Mouse (Mus musculus) forebrain, embryonic 11.5 days (tissue): ENCODE measurements at regions not wholly inside any gene's neighbourhood (a gene's known extent, or its start where the extent isn't known, plus 50 kb on each side); places are given as distances from the start of the nearest gene placed in this dataset.

Experiments used
- ATAC-seq: fragments of 200-750 bp; cut with Nextera tagmentation; replicated peaks from 2 replicates; pipeline ENCODE4 v1.8.0; 2017; ENCODE audit warnings: moderate TSS enrichment; ENCODE audit not compliant: low FRiP score
- DNase-seq: peaks from one replicate; pipeline ENCODE4 v3.0.0-alpha.2; 2017; ENCODE audit warnings: low spot score
- H3K27ac ChIP-seq: fragments of 300-500 bp; sonication (generic); 2 replicates; pipeline ENCODE4 v1.5.1; 2014; ENCODE audit warnings: low read depth, low read length
- H3K27me3 ChIP-seq: fragments of 300-500 bp; sonication (generic); 2 replicates; pipeline ENCODE4 v1.6.1; 2014; ENCODE audit warnings: mild to moderate bottlenecking, low read length, mixed read lengths; ENCODE audit not compliant: control insufficient read depth, insufficient read depth
- H3K36me3 ChIP-seq: fragments of 300-500 bp; sonication (generic); 2 replicates; pipeline ENCODE4 v1.6.1; 2014; ENCODE audit warnings: mild to moderate bottlenecking, low read length, moderate library complexity, mixed read lengths; ENCODE audit not compliant: control insufficient read depth, insufficient read depth
- H3K4me1 ChIP-seq: fragments of 300-500 bp; sonication (generic); replicated peaks from 2 replicates; pipeline ENCODE4 v1.6.1; 2014; ENCODE audit warnings: low read length, mixed read lengths; ENCODE audit not compliant: control insufficient read depth, insufficient read depth
- H3K4me2 ChIP-seq: fragments of 300-500 bp; sonication (generic); 2 replicates; pipeline ENCODE4 v1.6.1; 2014; ENCODE audit warnings: low read depth, mild to moderate bottlenecking, low read length, moderate library complexity, mixed read lengths; ENCODE audit not compliant: severe bottlenecking
- H3K4me3 ChIP-seq: fragments of 300-500 bp; sonication (generic); 2 replicates; pipeline ENCODE4 v1.5.1; 2014; ENCODE audit warnings: low read depth, low read length
- H3K9ac ChIP-seq: fragments of 300-500 bp; sonication (generic); 2 replicates; pipeline ENCODE4 v1.6.1; 2014; ENCODE audit warnings: low read length
- H3K9me3 ChIP-seq: fragments of 300-500 bp; sonication (generic); 2 replicates; pipeline ENCODE4 v1.6.1; 2016; ENCODE audit warnings: low read length, mixed read lengths; ENCODE audit not compliant: control insufficient read depth
- WGBS: fragments of 180-500 bp; shearing (Covaris S2); extraction: QIAGEN DNeasy Blood & Tissue Kit; methylation state at CpG from one replicate; pipeline ENCODE4 v1.1.7; 2014; 5-methylcytosine and 5-hydroxymethylcytosine counted together

DNA sequence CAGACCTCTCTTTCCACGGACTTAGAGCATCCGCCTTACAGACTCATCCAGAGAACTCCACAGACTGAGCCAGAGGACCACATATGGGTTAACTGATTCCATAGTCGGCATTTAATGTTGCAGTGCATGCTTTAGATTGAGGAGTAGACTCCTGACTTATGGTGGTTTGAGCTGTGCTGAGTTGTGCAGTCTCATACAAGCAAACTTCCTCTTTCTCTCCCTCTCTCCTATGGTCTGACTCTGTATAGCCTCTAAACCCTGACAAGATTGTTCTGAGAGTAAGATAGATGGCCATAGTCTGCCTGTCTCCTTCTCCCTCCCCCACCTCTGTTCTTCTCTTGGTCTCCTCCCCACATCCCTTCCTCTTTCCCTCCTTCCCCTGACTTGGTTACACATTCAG is 616.0 kb downstream of the Ryr2 start:
- no peaks in the 10 kb centered on the region for H3K27me3 ChIP-seq
- H3K4me3 ChIP-seq = no peak overlapping the region
- H3K9ac ChIP-seq = no peak overlapping the region
- DNase-seq (no peak), ATAC-seq (no peak)
- H3K4me1 ChIP-seq = no peaks in the 10 kb centered on the region
- no peak overlapping the region for H3K27ac ChIP-seq
- H3K36me3 ChIP-seq = no peaks in the 10 kb centered on the region
- H3K4me2 ChIP-seq = no peak overlapping the region
- 92% methylated on average over 3 of the region's 3 CpGs for WGBS
- H3K9me3 ChIP-seq = no peaks in the 10 kb centered on the region

DNA sequence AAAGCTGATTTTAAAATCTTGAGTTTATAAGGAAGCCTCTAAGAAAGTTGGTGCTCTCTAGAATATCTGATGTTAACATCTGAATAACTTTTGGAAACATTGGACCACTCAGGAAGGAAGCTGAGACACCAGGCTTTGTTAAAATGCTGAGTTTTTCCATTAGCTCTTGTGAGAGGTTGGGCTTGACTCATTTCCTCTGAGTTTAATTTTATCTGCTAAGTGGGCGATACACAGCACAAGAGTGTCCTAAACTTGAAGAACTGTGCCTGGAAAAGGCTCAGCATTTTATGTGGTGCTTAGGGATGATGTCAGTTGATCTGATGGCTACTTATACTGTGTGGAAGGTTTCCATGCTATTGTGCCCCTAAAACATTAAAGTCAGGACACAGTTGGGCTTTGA is 623.6 kb downstream of the Ryr2 start:
- no peaks in the 10 kb centered on the region for H3K36me3 ChIP-seq
- no peaks in the 10 kb centered on the region for H3K9me3 ChIP-seq
- no peak overlapping the region for H3K4me3 ChIP-seq
- H3K27ac ChIP-seq = no peak overlapping the region
- no peak for ATAC-seq
- H3K27me3 ChIP-seq = no peaks in the 10 kb centered on the region
- WGBS = 71% methylated on average over 1 of the region's 1 CpGs
- DNase-seq = no peak
- H3K9ac ChIP-seq = no peak overlapping the region
- no peak overlapping the region for H3K4me2 ChIP-seq
- H3K4me1 ChIP-seq = no peaks in the 10 kb centered on the region

DNA sequence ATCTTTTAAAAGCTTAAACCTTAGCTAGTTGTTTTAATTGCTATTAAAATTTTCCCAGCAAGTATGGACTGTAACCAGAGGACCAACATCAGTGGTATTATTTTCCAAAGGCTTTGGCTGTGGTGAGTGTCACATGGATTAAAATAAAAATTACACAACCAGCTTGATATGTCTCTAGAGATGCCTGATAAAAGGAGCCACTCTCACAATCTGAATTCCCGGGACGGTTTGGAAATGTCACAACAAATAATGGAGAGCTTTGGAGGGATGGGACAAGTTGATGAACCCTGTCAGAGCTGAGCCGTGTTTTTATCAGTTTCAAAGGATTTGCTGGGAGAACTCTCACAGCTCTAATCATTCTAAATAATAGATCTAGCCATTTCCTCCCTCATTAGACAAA is 624.0 kb downstream of the Ryr2 start:
- Histone ChIP-seq H3K9me3 (no peaks in the 10 kb centered on the region), H3K4me1 (no peaks in the 10 kb centered on the region), H3K4me2 (no peak overlapping the region), H3K27me3 (no peaks in the 10 kb centered on the region), H3K4me3 (no peak overlapping the region), H3K27ac (no peak overlapping the region), H3K9ac (no peak overlapping the region), H3K36me3 (no peaks in the 10 kb centered on the region)
- no peak for DNase-seq
- WGBS = 46% methylated on average over 3 of the region's 3 CpGs
- no peak for ATAC-seq

DNA sequence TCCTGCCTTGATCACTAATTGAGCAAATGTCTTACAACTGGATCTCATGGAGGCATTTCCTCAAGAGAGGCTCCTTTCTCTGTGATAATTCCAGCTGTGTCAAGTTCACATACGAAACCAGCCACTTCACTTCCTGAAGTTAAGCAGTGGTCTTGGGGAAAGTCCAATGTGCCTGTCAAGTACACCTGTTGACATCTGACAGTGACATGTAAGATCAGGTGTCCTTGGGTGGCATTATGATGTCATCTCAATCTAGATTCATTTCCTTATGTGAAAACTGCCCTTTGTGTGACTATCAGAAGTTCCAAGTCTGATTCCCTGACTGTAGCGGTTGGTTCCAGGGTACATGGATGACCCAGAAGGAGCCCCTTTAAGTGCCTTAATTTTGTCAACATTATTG is 646.5 kb downstream of the Ryr2 start:
- ATAC-seq (no peak), DNase-seq (no peak)
- Histone ChIP-seq H3K27ac (no peak overlapping the region), H3K36me3 (no peaks in the 10 kb centered on the region), H3K9me3 (no peaks in the 10 kb centered on the region), H3K27me3 (no peaks in the 10 kb centered on the region), H3K4me3 (no peak overlapping the region), H3K4me2 (no peak overlapping the region), H3K9ac (no peak overlapping the region), H3K4me1 (no peaks in the 10 kb centered on the region)
- WGBS = 96% methylated on average over 2 of the region's 2 CpGs

DNA sequence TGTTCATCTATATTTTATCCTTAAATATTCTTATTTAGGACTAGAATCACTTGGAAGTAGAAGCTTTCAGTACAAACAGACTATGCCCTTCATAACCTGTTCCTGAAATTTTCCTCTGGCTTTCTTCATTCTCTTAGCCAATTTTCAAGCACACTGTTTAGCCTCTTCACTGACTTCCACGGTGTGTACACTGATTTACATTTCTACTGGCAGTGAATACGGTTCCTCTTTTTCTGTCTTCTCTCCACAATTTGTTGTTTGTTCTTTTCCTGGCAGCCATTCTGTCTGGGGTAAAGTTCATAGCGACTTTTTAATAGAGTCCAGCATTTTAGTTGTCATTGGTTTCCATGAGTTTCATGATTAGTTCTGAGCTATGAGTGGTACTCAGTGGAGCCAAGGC is 651.6 kb downstream of the Ryr2 start:
- no peak overlapping the region for H3K27ac ChIP-seq
- no peak for DNase-seq
- H3K9me3 ChIP-seq = no peaks in the 10 kb centered on the region
- no peaks in the 10 kb centered on the region for H3K27me3 ChIP-seq
- 81% methylated on average over 3 of the region's 3 CpGs for WGBS
- no peak for ATAC-seq
- no peak overlapping the region for H3K4me2 ChIP-seq
- H3K36me3 ChIP-seq = no peaks in the 10 kb centered on the region
- H3K4me3 ChIP-seq = no peak overlapping the region
- H3K4me1 ChIP-seq = no peaks in the 10 kb centered on the region
- H3K9ac ChIP-seq = no peak overlapping the region

DNA sequence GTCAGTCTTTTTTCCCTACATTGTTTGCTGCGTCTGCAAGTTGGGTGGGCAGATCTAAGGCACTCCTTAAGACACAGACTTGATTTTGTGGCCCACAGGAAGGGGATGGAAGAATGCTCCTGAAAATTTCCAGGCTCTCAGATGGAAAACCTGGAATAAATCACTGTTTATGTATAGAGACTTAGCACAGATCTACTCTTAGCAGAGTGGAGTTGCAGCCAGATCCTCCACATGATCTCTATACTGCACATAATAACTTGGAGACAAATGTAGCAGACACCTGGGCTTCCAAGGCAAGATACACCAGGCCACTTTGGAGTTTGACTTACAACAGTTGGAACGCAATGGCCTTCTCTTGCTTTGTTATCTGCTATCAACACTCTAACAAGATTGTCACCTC is 654.3 kb downstream of the Ryr2 start:
- no peaks in the 10 kb centered on the region for H3K9me3 ChIP-seq
- 75% methylated on average over 2 of the region's 2 CpGs for WGBS
- ATAC-seq = no peak

DNA sequence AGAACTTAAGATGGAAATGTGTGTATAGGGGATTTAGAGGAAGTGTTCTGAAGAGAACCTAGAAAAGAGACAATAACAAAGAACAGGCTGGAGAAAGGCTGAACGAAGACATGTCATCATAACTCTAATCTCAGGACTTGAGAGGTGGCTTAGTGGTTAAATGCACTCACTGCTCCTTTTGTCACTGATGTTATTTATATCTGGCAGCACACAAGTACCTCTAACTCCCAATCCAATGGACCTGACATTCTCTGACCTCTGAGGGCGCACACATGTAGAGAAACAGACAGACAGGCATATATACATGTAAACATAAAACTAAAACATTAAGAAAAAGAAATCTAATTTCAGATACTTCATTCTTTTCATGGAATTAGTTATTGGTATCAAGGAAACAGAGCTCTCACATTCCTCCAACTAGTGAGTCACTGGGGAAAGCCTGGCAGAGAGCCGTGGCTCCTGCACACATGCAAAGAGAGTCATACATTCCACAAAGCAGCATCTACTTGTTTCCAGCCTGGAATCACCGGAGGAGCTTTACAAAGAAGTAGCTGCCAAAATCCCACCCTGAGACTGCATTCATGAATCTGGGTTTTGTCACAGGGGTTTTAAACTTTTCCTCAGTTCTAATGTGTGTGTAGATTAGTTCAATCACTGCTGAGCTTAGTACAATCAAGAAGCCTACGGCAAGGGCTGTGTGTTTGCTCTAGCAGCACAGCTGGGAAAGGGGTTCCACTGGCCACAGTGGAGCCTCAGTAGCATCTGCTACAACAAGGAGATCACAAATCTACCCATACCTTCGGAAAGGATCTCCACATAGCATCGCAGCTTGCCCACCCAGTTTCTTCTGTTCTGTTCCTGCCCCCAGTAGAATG is 674.0 kb downstream of the Ryr2 start:
- 85% methylated on average over 7 of the region's 7 CpGs for WGBS
- no peaks in the 10 kb centered on the region for H3K36me3 ChIP-seq
- no peaks in the 10 kb centered on the region for H3K27me3 ChIP-seq
- H3K4me3 ChIP-seq = no peak overlapping the region
- H3K27ac ChIP-seq = no peak overlapping the region
- no peak for ATAC-seq
- DNase-seq = no peak
- H3K9ac ChIP-seq = no peak overlapping the region
- H3K9me3 ChIP-seq = no peaks in the 10 kb centered on the region
- H3K4me2 ChIP-seq = no peak overlapping the region
- H3K4me1 ChIP-seq = no peaks in the 10 kb centered on the region

More for the DNA sequence above, 654.3 kb downstream of the Ryr2 start:
- H3K4me2 ChIP-seq = no peak overlapping the region
- H3K27ac ChIP-seq = no peak overlapping the region
- H3K4me3 ChIP-seq = no peak overlapping the region
- H3K36me3 ChIP-seq = no peaks in the 10 kb centered on the region
- no peak overlapping the region for H3K9ac ChIP-seq
- no peaks in the 10 kb centered on the region for H3K4me1 ChIP-seq
- DNase-seq = no peak
- H3K27me3 ChIP-seq = no peaks in the 10 kb centered on the region

DNA sequence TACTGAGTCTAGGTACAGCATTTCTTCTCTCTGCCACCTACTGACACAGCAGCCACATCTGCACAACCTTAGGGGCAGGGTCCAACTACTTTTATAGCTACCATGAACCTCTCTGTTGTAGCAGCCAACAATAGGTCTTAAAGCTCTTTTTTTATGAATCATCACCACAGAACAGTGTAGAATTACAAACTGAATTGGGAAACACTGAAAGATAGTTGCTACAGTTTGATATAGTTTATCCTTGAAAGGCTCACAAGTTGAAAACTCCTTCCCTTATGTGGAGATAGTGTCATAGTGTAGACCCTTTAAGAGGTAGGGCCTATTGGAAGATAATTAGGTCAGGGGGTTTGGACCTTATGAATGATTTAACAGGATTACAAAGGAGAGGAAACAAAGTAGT is 679.9 kb downstream of the Ryr2 start:
- Histone ChIP-seq H3K4me2 (no peak overlapping the region), H3K36me3 (no peaks in the 10 kb centered on the region), H3K4me3 (no peak overlapping the region), H3K9me3 (no peaks in the 10 kb centered on the region), H3K4me1 (no peaks in the 10 kb centered on the region), H3K9ac (no peak overlapping the region), H3K27ac (no peak overlapping the region), H3K27me3 (no peaks in the 10 kb centered on the region)
- ATAC-seq (no peak), DNase-seq (no peak)

DNA sequence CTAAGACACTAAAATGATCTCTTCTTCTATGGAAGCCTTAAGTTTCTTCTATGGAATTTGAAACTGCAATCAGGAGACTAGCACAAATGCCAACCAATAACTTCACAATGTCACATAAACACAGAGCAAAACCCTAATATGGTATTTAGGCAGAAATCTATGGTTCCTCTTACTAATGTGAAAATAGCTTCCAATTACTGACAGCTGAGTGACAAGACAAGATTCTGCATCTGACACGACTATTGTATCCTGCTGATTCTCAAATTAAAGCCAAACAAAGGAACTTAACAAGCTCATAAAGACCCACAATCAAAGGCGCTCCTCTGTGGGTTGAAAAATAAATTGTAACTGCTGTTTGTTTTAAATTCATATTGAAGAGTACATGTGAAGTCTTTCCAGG is 714.7 kb downstream of the Ryr2 start:
- Histone ChIP-seq H3K4me3 (no peak overlapping the region), H3K36me3 (no peaks in the 10 kb centered on the region), H3K27me3 (no peaks in the 10 kb centered on the region), H3K9ac (no peak overlapping the region), H3K9me3 (no peaks in the 10 kb centered on the region), H3K4me2 (no peak overlapping the region), H3K4me1 (no peaks in the 10 kb centered on the region), H3K27ac (no peak overlapping the region)
- ATAC-seq (no peak), DNase-seq (no peak)
- 67% methylated on average over 2 of the region's 2 CpGs for WGBS
